Mouse (Mus musculus) ovary, postnatal 14 days (tissue): Measurements from ENCODE around the gene Dppa1.
"Not testable (repeated sequence)": the region's sequence is repeated elsewhere in the genome, so short reads cannot be mapped to it uniquely, and the experiment has no call there.

Experiments used
- DNase-seq: peaks from one replicate; pipeline ENCODE4 v3.0.0; 2022; ENCODE audit warnings: low spot score

Dppa1 gene

GRCm38 (mm10) chr11:46629211-46629795 lies at the start of gene Dppa1:
Gene Dppa1, minus strand, starts transcription at chr11:46629261.
- DNase-seq: no peak

- no peak for DNase-seq
These were observed 38.9 kb upstream of the Dppa1 start for GRCm38 (mm10) chr11:46667938-46668337.

GRCm38 (mm10) chr11:46667105-46667504 lies 38.0 kb upstream of the Dppa1 start:
- no peak for DNase-seq

- peak; percentile 5 for DNase-seq
These were observed 36.8 kb upstream of the Dppa1 start for GRCm38 (mm10) chr11:46665599-46666522.

GRCm38 (mm10) chr11:46663215-46663614 lies 34.2 kb upstream of the Dppa1 start:
- DNase-seq: no peak

- no peak for DNase-seq
These were observed 23.4 kb upstream of the Dppa1 start for GRCm38 (mm10) chr11:46652476-46652875.

GRCm38 (mm10) chr11:46649655-46650054 lies 20.6 kb upstream of the Dppa1 start:
- DNase-seq: not testable (repeated sequence)

GRCm38 (mm10) chr11:46644824-46645223 lies 15.8 kb upstream of the Dppa1 start:
- DNase-seq: no peak

GRCm38 (mm10) chr11:46636568-46636967 lies 7.5 kb upstream of the Dppa1 start:
- DNase-seq: no peak

- not testable (repeated sequence) for DNase-seq
These were observed 6.5 kb upstream of the Dppa1 start for GRCm38 (mm10) chr11:46635516-46635915.

GRCm38 (mm10) chr11:46631635-46632034 lies 2.6 kb upstream of the Dppa1 start:
- peak; percentile 26 for DNase-seq

GRCm38 (mm10) chr11:46620414-46621168 lies 8.5 kb downstream of the Dppa1 start:
- DNase-seq: no peak

GRCm38 (mm10) chr11:46619929-46620328 lies 9.1 kb downstream of the Dppa1 start:
- no peak for DNase-seq

- DNase-seq: no peak
These were observed 36.6 kb downstream of the Dppa1 start for GRCm38 (mm10) chr11:46592416-46592815.

- no peak for DNase-seq
These were observed 46.3 kb downstream of the Dppa1 start for GRCm38 (mm10) chr11:46582741-46583140.

GRCm38 (mm10) chr11:46580428-46580827 lies 48.6 kb downstream of the Dppa1 start:
- DNase-seq: no peak

- DNase-seq: peak; percentile 11
These were observed 50.2 kb downstream of the Dppa1 start for GRCm38 (mm10) chr11:46578771-46579281.

- DNase-seq: no peak
These were observed 57.7 kb downstream of the Dppa1 start, which contains the start of gene BC053393 for GRCm38 (mm10) chr11:46571327-46571726. Gene BC053393, plus strand, starts transcription at chr11:46571536.

GRCm38 (mm10) chr11:46569107-46569506 lies 60.0 kb downstream of the Dppa1 start:
- DNase-seq: no peak

- no peak for DNase-seq
These were observed 63.1 kb downstream of the Dppa1 start for GRCm38 (mm10) chr11:46565967-46566366.

GRCm38 (mm10) chr11:46564671-46565070 lies 64.4 kb downstream of the Dppa1 start:
- no peak for DNase-seq

- DNase-seq: no peak
These were observed 68.0 kb downstream of the Dppa1 start for GRCm38 (mm10) chr11:46561096-46561495.
